Mouse (Mus musculus) lung, adult 2 months (tissue): Measurements from ENCODE around the gene Litaf.

Source experiments
- CTCF ChIP-seq: fragments of 200-500 bp; IDR thresholded peaks from 2 replicates; pipeline ENCODE4 v1.5.1; 2011; ENCODE audit warnings: mild to moderate bottlenecking, low read length, control low read depth; ENCODE audit not compliant: insufficient read depth
- POLR2A ChIP-seq: fragments of 200-500 bp; IDR thresholded peaks from 2 replicates; pipeline ENCODE4 v1.6.1; 2011; ENCODE audit warnings: low read depth, mild to moderate bottlenecking, control low read depth, low read length, borderline replicate concordance; ENCODE audit errors: extremely low read depth

GRCm38 (mm10) chr16:11066029-11066832 is at the start of gene Litaf:
- TF ChIP-seq CTCF (no peak), POLR2A (peak; percentile 71)
